Mouse (Mus musculus) mesoderm, embryonic 11.5 days (tissue): Measurements from ENCODE around the gene Umps.

Experiments
- DNase-seq: peaks from one replicate; pipeline ENCODE4 v3.0.0-alpha.2; 2012; ENCODE audit warnings: low read depth, low spot score

The Umps gene

GRCm38 (mm10) chr16:33930785-33931184 lies 36.1 kb downstream of the Umps start:
- no peak for DNase-seq

GRCm38 (mm10) chr16:33928788-33929462 lies 37.9 kb downstream of the Umps start:
- DNase-seq = no peak

DNA sequence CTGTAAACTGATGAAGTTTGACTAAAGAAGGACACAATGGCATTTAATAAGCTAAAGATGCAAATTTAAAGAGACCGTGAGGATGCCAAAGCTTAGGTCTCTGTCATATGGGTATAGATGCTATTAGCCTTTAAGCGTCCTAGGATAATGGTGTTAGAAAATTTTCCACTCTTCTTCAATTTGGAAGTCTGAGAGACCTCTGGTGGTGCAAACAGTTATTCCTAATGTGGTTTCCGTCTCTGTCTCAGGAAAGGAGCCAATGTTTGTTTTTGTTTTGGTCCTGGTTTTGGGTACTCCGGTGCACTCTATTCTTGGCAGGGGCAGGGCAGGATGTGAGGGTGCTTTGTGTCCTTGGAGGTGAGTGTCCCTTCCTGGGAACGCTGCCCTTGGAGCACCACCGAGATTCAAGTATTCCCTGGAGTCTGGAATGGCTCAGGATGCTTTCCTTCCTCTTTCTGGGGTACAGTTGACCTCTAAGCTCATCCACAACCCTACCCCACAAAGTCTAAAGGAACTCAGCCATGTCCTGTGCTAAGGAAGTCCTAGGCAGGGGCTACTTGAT lies 39.5 kb downstream of the Umps start:
- no peak for DNase-seq

DNA sequence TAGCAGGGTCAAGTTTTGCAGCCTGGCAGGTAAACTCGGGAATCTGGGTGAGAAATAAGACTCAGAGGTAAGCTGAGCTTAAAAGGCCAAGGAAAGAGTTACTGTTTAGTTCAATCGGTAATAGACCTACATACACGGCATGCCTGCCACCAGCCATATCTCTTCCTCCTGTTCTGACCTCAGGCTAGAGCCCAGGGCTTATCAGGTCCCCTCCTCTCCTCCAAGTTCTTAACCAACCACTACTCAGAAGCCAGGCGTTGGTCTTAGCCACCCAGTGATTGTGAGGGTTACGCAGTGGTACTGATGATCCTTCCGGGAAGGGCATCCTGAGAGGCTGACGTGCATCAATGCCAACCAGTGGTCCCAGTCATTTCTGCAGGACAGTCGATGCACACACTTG lies 43.1 kb downstream of the Umps start:
- DNase-seq = no peak

DNA sequence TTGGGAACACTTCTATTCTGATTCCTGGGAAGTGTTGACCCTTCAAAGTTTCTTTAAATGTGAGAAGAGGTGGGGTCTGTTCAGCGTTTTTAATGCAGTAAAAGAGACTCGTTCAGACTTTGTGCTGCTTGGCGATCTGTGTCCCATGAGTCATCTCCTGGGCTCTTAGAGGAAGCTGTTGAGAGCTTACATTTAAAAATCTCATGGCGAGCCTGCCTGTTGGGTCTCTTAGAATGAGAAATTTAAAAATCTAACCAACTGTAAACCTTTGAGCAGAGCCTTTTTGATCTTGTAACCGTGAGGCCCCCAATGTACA lies 43.9 kb downstream of the Umps start:
- DNase-seq = no peak

GRCm38 (mm10) chr16:33922111-33923000 lies 44.5 kb downstream of the Umps start:
- DNase-seq = no peak

DNA sequence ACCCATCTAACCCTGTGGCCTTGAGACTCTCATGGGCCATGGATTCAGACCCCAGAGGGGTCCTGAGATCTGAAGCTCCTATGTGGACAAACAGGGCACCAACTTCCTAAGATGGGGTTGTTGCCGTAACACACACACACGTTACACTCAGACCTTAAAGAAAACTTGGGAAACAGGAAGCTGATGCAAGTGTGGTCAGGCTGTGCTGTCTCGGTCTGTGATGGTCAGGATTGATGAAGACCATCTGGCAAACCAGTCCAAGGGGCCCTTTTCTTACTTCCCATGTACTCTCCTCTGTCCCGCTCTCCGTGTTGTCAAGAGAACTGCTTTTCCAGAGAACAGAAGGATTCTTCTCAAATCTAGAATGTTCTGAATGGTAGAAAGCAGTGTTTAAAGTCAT lies 45.3 kb downstream of the Umps start:
- no peak for DNase-seq

- no peak for DNase-seq
These were observed 48.9 kb downstream of the Umps start for GRCm38 (mm10) chr16:33917926-33918325.

GRCm38 (mm10) chr16:33917390-33917789 lies 49.4 kb downstream of the Umps start:
- peak; percentile 22 for DNase-seq

GRCm38 (mm10) chr16:33916473-33917251 lies 50.2 kb downstream of the Umps start:
- DNase-seq = no peak

- DNase-seq = no peak
These were observed 51.8 kb downstream of the Umps start for GRCm38 (mm10) chr16:33914997-33915396.

GRCm38 (mm10) chr16:33908239-33908638 lies 58.6 kb downstream of the Umps start:
- DNase-seq = peak; percentile 53
